Mouse (Mus musculus) C2C12 (cell line): ENCODE measurements at regions not wholly inside any gene's neighbourhood (a gene's known extent, or its start where the extent isn't known, plus 50 kb on each side); places are given as distances from the start of the nearest gene placed in this dataset.

Experiments
- CEBPB ChIP-seq: IDR thresholded peaks from one replicate; pipeline ENCODE4 v1.6.1; 2011; ENCODE audit warnings: low read depth, mild to moderate bottlenecking, control low read depth, moderate library complexity
- CTCF ChIP-seq: IDR thresholded peaks from one replicate; pipeline ENCODE4 v1.5.1; 2011; ENCODE audit not compliant: control insufficient read depth, insufficient read depth, insufficient read length
- MAX ChIP-seq: IDR thresholded peaks from one replicate; pipeline ENCODE4 v1.6.1; 2011; ENCODE audit warnings: mild to moderate bottlenecking, control low read depth
- MYOD1 ChIP-seq: IDR thresholded peaks from one replicate; pipeline ENCODE4 v1.6.1; 2011; ENCODE audit warnings: low read depth; ENCODE audit not compliant: control insufficient read depth, insufficient read length
- MYOG ChIP-seq: IDR thresholded peaks from one replicate; pipeline ENCODE4 v1.6.1; 2011; ENCODE audit not compliant: control insufficient read depth, insufficient read length; ENCODE audit errors: extremely low read depth
- USF1 ChIP-seq: IDR thresholded peaks from one replicate; pipeline ENCODE4 v1.6.1; 2011; ENCODE audit warnings: low read depth, mild to moderate bottlenecking, control low read depth, moderate library complexity

- TF ChIP-seq USF1 (no peak), CEBPB (no peak), CTCF (no peak), MAX (no peak), MYOG (no peak), MYOD1 (no peak)
Measured at GRCm38 (mm10) chr3:159741816-159742215, 97.7 kb upstream of the Wls start.
